In genomic region chr2:167745409-167745808, GRCm38 (mm10) we compare ENCODE assay signal across 14 mouse cellular contexts. TPM values are rescaled to one million over a fixed set of nuclear protein-coding genes. Genes with fewer than 3 reads are reported as not detected.
A peak's percentile ranks its signal among the peaks of the same experiment; 100 is the strongest.
DNase-seq lines count a peak whose midpoint lies in the region; ATAC-seq and TF ChIP-seq lines count a peak whose summit lies in the region.
"Had no signal": no experiment of that assay in that cellular context is flagged by ENCODE, and none has a peak within 500 bp of the region (broad histone marks: within the 10 kb centered on the region; RNA-seq: fewer than 3 reads in every experiment).

No protein-coding gene starts in this region.

- 0 out of 2 replicates have a peak overlapping the region, but pooled peaks have one; percentile 14 for H3K9ac ChIP-seq in heart, embryonic 15.5 days
- no peak overlapping the region for H3K9ac ChIP-seq in midbrain, embryonic 11.5 days (ENCODE audit: low read length)
- H3K9ac ChIP-seq in embryonic facial prominence, embryonic 14.5 days (ENCODE audit: low read depth, low read length), result no peak overlapping the region
- H3K9ac ChIP-seq in limb, embryonic 14.5 days (ENCODE audit: low read depth, low read length, severe bottlenecking), result no peak overlapping the region
- H3K9ac ChIP-seq in intestine, postnatal 0 days (ENCODE audit: low read depth, low read length), result no peak overlapping the region
- H3K9ac ChIP-seq: intestine, embryonic 15.5 days; liver, embryonic 15.5 days had no signal

- no peak overlapping the region for H3K4me2 ChIP-seq in heart, embryonic 15.5 days
- no peak overlapping the region for H3K4me2 ChIP-seq in midbrain, embryonic 11.5 days
- H3K4me2 ChIP-seq in embryonic facial prominence, embryonic 14.5 days (ENCODE audit: low read depth, low read length), result no peak overlapping the region
- H3K4me2 ChIP-seq in limb, embryonic 14.5 days (replicated peaks; ENCODE audit: low read depth, low read length, severe bottlenecking), result no peak overlapping the region
- H3K4me2 ChIP-seq in intestine, postnatal 0 days (replicated peaks; ENCODE audit: low read depth), result no peak overlapping the region
- H3K4me2 ChIP-seq: heart, embryonic 11.5 days; intestine, embryonic 15.5 days; liver, embryonic 15.5 days had no signal

- no peak for TF ChIP-seq CTCF in intestine, postnatal 0 days (IDR thresholded peaks at IDR 0.05; ENCODE audit: low read depth)

- 0 out of 2 replicates have a peak, but pooled peaks cover 5% of the 10 kb centered on the region for H3K27me3 ChIP-seq in heart, embryonic 15.5 days
- H3K27me3 ChIP-seq in midbrain, embryonic 10.5 days (ENCODE audit: low read depth, poor library complexity, severe bottlenecking), result no peaks in the 10 kb centered on the region; the same call in 1 of the 2 replicates
- H3K27me3 ChIP-seq in midbrain, embryonic 11.5 days (ENCODE audit: control insufficient read depth, insufficient read depth, low read length), result no peaks in the 10 kb centered on the region
- no peaks in the 10 kb centered on the region for H3K27me3 ChIP-seq in embryonic facial prominence, embryonic 14.5 days (replicated peaks; ENCODE audit: control insufficient read depth, insufficient read depth, low read length)
- H3K27me3 ChIP-seq in limb, embryonic 14.5 days (ENCODE audit: control insufficient read depth, insufficient read depth, low read length), result no peaks in the 10 kb centered on the region
- no peaks in the 10 kb centered on the region for H3K27me3 ChIP-seq in intestine, postnatal 0 days (replicated peaks; ENCODE audit: control insufficient read depth, insufficient read depth, low read length)
- H3K27me3 ChIP-seq: intestine, embryonic 15.5 days; liver, embryonic 15.5 days had no signal

- H3K4me1 ChIP-seq in heart, embryonic 15.5 days (replicated peaks), result peaks cover 33% of the 10 kb centered on the region
- H3K4me1 ChIP-seq in midbrain, embryonic 10.5 days, result peaks cover 29% of the 10 kb centered on the region
- H3K4me1 ChIP-seq in midbrain, embryonic 11.5 days (ENCODE audit: control insufficient read depth, insufficient read depth, low read length), result 0 out of 2 replicates have a peak, but pooled peaks cover 5% of the 10 kb centered on the region
- H3K4me1 ChIP-seq in embryonic facial prominence, embryonic 14.5 days (ENCODE audit: control insufficient read depth, insufficient read depth, low read length), result peaks cover 20% of the 10 kb centered on the region
- peaks cover 15% of the 10 kb centered on the region; the same call in 1 of the 2 replicates for H3K4me1 ChIP-seq in limb, embryonic 14.5 days (ENCODE audit: control insufficient read depth, insufficient read depth, low read length)
- peaks cover 19% of the 10 kb centered on the region for H3K4me1 ChIP-seq in intestine, postnatal 0 days (replicated peaks; ENCODE audit: control insufficient read depth, insufficient read depth, low read length)

- no peak for DNase-seq in heart, adult 8-10 months (ENCODE audit: low spot score)
- no peak for DNase-seq in midbrain, embryonic 10.5 days (ENCODE audit: low spot score)
- DNase-seq in midbrain, embryonic 11.5 days (ENCODE audit: low spot score, missing footprints), result no peak
- DNase-seq in embryonic facial prominence, embryonic 14.5 days (ENCODE audit: low spot score), result peak; percentile 51
- DNase-seq in limb, embryonic 14.5 days (ENCODE audit: low spot score), result no peak
- DNase-seq in lung, postnatal 14 days, result no peak
- DNase-seq: cerebellum, adult 9-11 months had no signal

- no peaks in the 10 kb centered on the region for H3K9me3 ChIP-seq in heart, embryonic 15.5 days (replicated peaks)
- H3K9me3 ChIP-seq in midbrain, embryonic 10.5 days (replicated peaks), result no peaks in the 10 kb centered on the region
- no peaks in the 10 kb centered on the region for H3K9me3 ChIP-seq in midbrain, embryonic 11.5 days (ENCODE audit: control insufficient read depth, low read length)
- no peaks in the 10 kb centered on the region for H3K9me3 ChIP-seq in embryonic facial prominence, embryonic 14.5 days (ENCODE audit: control insufficient read depth, low read length)
- H3K9me3 ChIP-seq in limb, embryonic 14.5 days (ENCODE audit: control insufficient read depth, low read length), result no peaks in the 10 kb centered on the region
- H3K9me3 ChIP-seq in intestine, postnatal 0 days (ENCODE audit: control insufficient read depth), result no peaks in the 10 kb centered on the region
- H3K9me3 ChIP-seq: intestine, embryonic 15.5 days; liver, embryonic 15.5 days had no signal

- H3K4me3 ChIP-seq in heart, embryonic 15.5 days, result no peak overlapping the region
- H3K4me3 ChIP-seq in midbrain, embryonic 10.5 days, result no peak overlapping the region
- H3K4me3 ChIP-seq in midbrain, embryonic 11.5 days (ENCODE audit: low read depth, low read length), result no peak overlapping the region
- no peak overlapping the region for H3K4me3 ChIP-seq in embryonic facial prominence, embryonic 14.5 days (ENCODE audit: low read depth, low read length)
- H3K4me3 ChIP-seq in limb, embryonic 14.5 days (replicated peaks; ENCODE audit: low read length), result no peak overlapping the region
- H3K4me3 ChIP-seq in intestine, postnatal 0 days (ENCODE audit: low read depth, low read length), result no peak overlapping the region
- H3K4me3 ChIP-seq: intestine, embryonic 15.5 days; layer of hippocampus, adult 2 months; liver, embryonic 15.5 days had no signal

- H3K36me3 ChIP-seq in heart, embryonic 15.5 days, result no peaks in the 10 kb centered on the region
- H3K36me3 ChIP-seq in midbrain, embryonic 10.5 days, result no peaks in the 10 kb centered on the region
- no peaks in the 10 kb centered on the region for H3K36me3 ChIP-seq in midbrain, embryonic 11.5 days (ENCODE audit: control insufficient read depth, insufficient read depth, low read length)
- H3K36me3 ChIP-seq in embryonic facial prominence, embryonic 14.5 days (ENCODE audit: control insufficient read depth, insufficient read depth, low read length), result no peaks in the 10 kb centered on the region
- no peaks in the 10 kb centered on the region for H3K36me3 ChIP-seq in limb, embryonic 14.5 days (ENCODE audit: control insufficient read depth, insufficient read depth, low read length)
- no peaks in the 10 kb centered on the region for H3K36me3 ChIP-seq in intestine, postnatal 0 days (ENCODE audit: control insufficient read depth, insufficient read depth)
- H3K36me3 ChIP-seq: intestine, embryonic 15.5 days; liver, embryonic 15.5 days had no signal

- WGBS in heart, embryonic 15.5 days, result 68% methylated on average over 6 of the region's 6 CpGs
- 61% methylated on average over 6 of the region's 6 CpGs for WGBS in midbrain, embryonic 10.5 days
- 68% methylated on average over 6 of the region's 6 CpGs for WGBS in midbrain, embryonic 11.5 days
- WGBS in embryonic facial prominence, embryonic 14.5 days, result 40% methylated on average over 6 of the region's 6 CpGs
- WGBS in limb, embryonic 14.5 days, result 48% methylated on average over 6 of the region's 6 CpGs
- WGBS in intestine, postnatal 0 days, result 79% methylated on average over 6 of the region's 6 CpGs

- no peak for ATAC-seq in heart, embryonic 15.5 days (replicated peaks; ENCODE audit: insufficient number of reproducible peaks, insufficient read depth, low FRiP score, low read depth)
- no peak for ATAC-seq in midbrain, embryonic 11.5 days (ENCODE audit: low FRiP score)
- peak; percentile 64; the same call in 1 of the 2 replicates for ATAC-seq in embryonic facial prominence, embryonic 14.5 days (ENCODE audit: low read depth)
- ATAC-seq in limb, embryonic 14.5 days (ENCODE audit: low FRiP score, low read depth), result 0 out of 2 replicates have a peak, but pooled peaks have one; percentile 17
- no peak for ATAC-seq in intestine, postnatal 0 days
- ATAC-seq: CD4-positive, CD25-positive, alpha-beta regulatory T cell, adult 4 months; intestine, embryonic 15.5 days had no signal

- no peak overlapping the region for H3K27ac ChIP-seq in heart, embryonic 15.5 days
- peak overlapping the region; percentile 39 for H3K27ac ChIP-seq in midbrain, embryonic 10.5 days (replicated peaks)
- H3K27ac ChIP-seq in midbrain, embryonic 11.5 days (ENCODE audit: low read depth, low read length), result no peak overlapping the region
- no peak overlapping the region for H3K27ac ChIP-seq in embryonic facial prominence, embryonic 14.5 days (replicated peaks; ENCODE audit: low read depth, low read length)
- no peak overlapping the region; the same call in 1 of the 2 replicates for H3K27ac ChIP-seq in limb, embryonic 14.5 days (replicated peaks; ENCODE audit: low read depth, low read length)
- no peak overlapping the region for H3K27ac ChIP-seq in intestine, postnatal 0 days (ENCODE audit: low read depth, low read length)
- H3K27ac ChIP-seq: intestine, embryonic 15.5 days; layer of hippocampus, adult 2 months; liver, embryonic 15.5 days had no signal

- TF ChIP-seq POLR2A in limb, embryonic 14.5 days (IDR thresholded peaks at IDR 0.05; ENCODE audit: borderline replicate concordance, extremely low read depth, insufficient read depth, insufficient read length), result no peak

RNA-seq across cellular contexts. Expression of gene Tmem189, which starts 55.8 kb away (rescaled TPM):
- 35.3 and 45.7 TPM in 2 replicates for polyA plus RNA-seq in heart, embryonic 15.5 days (2015; fragmentation: Nextera tagmentation; extraction: Ambion mirVana)
- 10 to 100 TPM; 22.6 to 26.6 (median 23.4) TPM for total RNA-seq in heart, adult 8-10 months (2022)
- polyA plus RNA-seq in midbrain, embryonic 10.5 days (2016; fragmentation: Nextera tagmentation; extraction: Ambion mirVana), result 35.7 and 35.8 TPM in 2 replicates
- polyA plus RNA-seq in midbrain, embryonic 11.5 days (2014; fragmentation: Nextera tagmentation; extraction: Ambion mirVana), result 25.1 and 31.5 TPM in 2 replicates
- 40.0 and 40.6 TPM in 2 replicates for polyA plus RNA-seq in embryonic facial prominence, embryonic 14.5 days (2014; fragmentation: Nextera tagmentation; extraction: Ambion mirVana)
- 58.9 and 76.0 TPM in 2 replicates for polyA plus RNA-seq in limb, embryonic 14.5 days (2012; rRNA removed)
- 37.2 and 39.3 TPM in 2 replicates for polyA plus RNA-seq in limb, embryonic 14.5 days (2014; fragmentation: Nextera tagmentation; extraction: Ambion mirVana)
- polyA plus RNA-seq in intestine, postnatal 0 days (2015; fragmentation: Nextera tagmentation; extraction: Ambion mirVana), result 25.0 and 26.8 TPM in 2 replicates

RNA-seq across cellular contexts. Expression of gene Cebpb, which starts 56.7 kb away (rescaled TPM):
- polyA plus RNA-seq in heart, embryonic 15.5 days (2015; fragmentation: Nextera tagmentation; extraction: Ambion mirVana), result 10.2 and 14.3 TPM in 2 replicates
- 100 to 1,000 TPM in 1 of 4 experiments, 10 to 100 TPM in 3; 55.1 to 104 (median 84.0) TPM for total RNA-seq in heart, adult 8-10 months (2022)
- 0.30 and 0.48 TPM in 2 replicates for polyA plus RNA-seq in midbrain, embryonic 10.5 days (2016; fragmentation: Nextera tagmentation; extraction: Ambion mirVana)
- 2.3 and 2.5 TPM in 2 replicates for polyA plus RNA-seq in midbrain, embryonic 11.5 days (2014; fragmentation: Nextera tagmentation; extraction: Ambion mirVana)
- 18.1 and 30.3 TPM in 2 replicates for polyA plus RNA-seq in embryonic facial prominence, embryonic 14.5 days (2014; fragmentation: Nextera tagmentation; extraction: Ambion mirVana)
- 29.7 and 36.0 TPM in 2 replicates for polyA plus RNA-seq in limb, embryonic 14.5 days (2012; rRNA removed)
- polyA plus RNA-seq in limb, embryonic 14.5 days (2014; fragmentation: Nextera tagmentation; extraction: Ambion mirVana), result 20.6 and 27.4 TPM in 2 replicates
- polyA plus RNA-seq in intestine, postnatal 0 days (2015; fragmentation: Nextera tagmentation; extraction: Ambion mirVana), result 49.8 and 52.6 TPM in 2 replicates

Comparison
In these comparisons a context has a peak if more than half of its experiments do, and no peak if none do; other contexts are left out.
1. ATAC-seq: peak in embryonic facial prominence, embryonic 14.5 days (single experiment) and limb, embryonic 14.5 days (single experiment); none in heart, embryonic 15.5 days (single experiment), midbrain, embryonic 11.5 days (single experiment) and intestine, postnatal 0 days (single experiment).